Mouse (Mus musculus) limb, embryonic 14.5 days (tissue): ENCODE measurements around the gene Lrg1. TPM values are rescaled to one million over a fixed set of nuclear protein-coding genes. Genes with fewer than 3 reads are reported as not detected.
A peak's percentile ranks its signal among the peaks of the same experiment; 100 is the strongest.

Source experiments
- ATAC-seq: fragments of 200-750 bp; cut with Nextera tagmentation; 2 replicates; pipeline ENCODE4 v1.8.0; 2017; ENCODE audit warnings: low read depth, moderate number of reproducible peaks, moderate TSS enrichment; ENCODE audit not compliant: low FRiP score
- DNase-seq: peaks from one replicate; pipeline ENCODE4 v3.0.0-alpha.2; 2015; ENCODE audit warnings: low spot score
- H3K27ac ChIP-seq: fragments of 300-500 bp; sonication (generic); replicated peaks from 2 replicates; pipeline ENCODE4 v1.5.1; 2014; ENCODE audit warnings: low read depth, mild to moderate bottlenecking, low read length, moderate library complexity, mixed read lengths
- H3K27me3 ChIP-seq: fragments of 300-500 bp; sonication (generic); 2 replicates; pipeline ENCODE4 v1.6.1; 2014; ENCODE audit warnings: low read length, mixed read lengths; ENCODE audit not compliant: control insufficient read depth, insufficient read depth
- H3K36me3 ChIP-seq: fragments of 300-500 bp; sonication (generic); 2 replicates; pipeline ENCODE4 v1.6.1; 2014; ENCODE audit warnings: mild to moderate bottlenecking, low read length, moderate library complexity, mixed read lengths; ENCODE audit not compliant: control insufficient read depth, insufficient read depth
- H3K4me1 ChIP-seq: fragments of 300-500 bp; sonication (generic); 2 replicates; pipeline ENCODE4 v1.6.1; 2014; ENCODE audit warnings: antibody characterized with exemption, low read length, mixed read lengths; ENCODE audit not compliant: control insufficient read depth, insufficient read depth
- H3K4me2 ChIP-seq: fragments of 300-500 bp; sonication (generic); replicated peaks from 2 replicates; pipeline ENCODE4 v1.6.1; 2014; ENCODE audit warnings: low read depth, mild to moderate bottlenecking, low read length, moderate library complexity; ENCODE audit not compliant: severe bottlenecking
- H3K4me3 ChIP-seq: fragments of 300-500 bp; sonication (generic); replicated peaks from 2 replicates; pipeline ENCODE4 v1.5.1; 2014; ENCODE audit warnings: low read length
- H3K9ac ChIP-seq: fragments of 300-500 bp; sonication (generic); 2 replicates; pipeline ENCODE4 v1.6.1; 2014; ENCODE audit warnings: mild to moderate bottlenecking, low read depth, low read length, moderate library complexity; ENCODE audit not compliant: severe bottlenecking
- H3K9me3 ChIP-seq: fragments of 300-500 bp; sonication (generic); 2 replicates; pipeline ENCODE4 v1.6.1; 2016; ENCODE audit warnings: low read length; ENCODE audit not compliant: control insufficient read depth
- POLR2A ChIP-seq: fragments of 200-500 bp; IDR thresholded peaks from 2 replicates; pipeline ENCODE4 v1.8.0; 2012; ENCODE audit warnings: inconsistent platforms, mild to moderate bottlenecking, moderate library complexity, borderline replicate concordance; ENCODE audit not compliant: insufficient read depth, insufficient read length; ENCODE audit errors: extremely low read depth
- whole genome bisulfite sequencing: fragments of 180-500 bp; shearing (Covaris S2); extraction: QIAGEN DNeasy Blood & Tissue Kit; methylation state at CpG from one replicate; pipeline ENCODE4 v1.1.7; 2014; 5-methylcytosine and 5-hydroxymethylcytosine counted together
- polyA plus RNA-seq, 2 experiments: library from polyadenylated mRNA; depleted of rRNA in 1 of 2; stranded (reverse) in 1 of 2; unstranded in 1 of 2; fragments of >200 nt; fragmentation: Nextera tagmentation in 1 of 2; extraction: Ambion mirVana in 1 of 2; gene quantifications; 2 replicates each; pipeline versions ENCODE4 v1.2.1 to v1.2.3; 2012 to 2014

Gene Lrg1
- polyA plus RNA-seq, 2 experiments = 0.29 to 0.43 TPM

DNA sequence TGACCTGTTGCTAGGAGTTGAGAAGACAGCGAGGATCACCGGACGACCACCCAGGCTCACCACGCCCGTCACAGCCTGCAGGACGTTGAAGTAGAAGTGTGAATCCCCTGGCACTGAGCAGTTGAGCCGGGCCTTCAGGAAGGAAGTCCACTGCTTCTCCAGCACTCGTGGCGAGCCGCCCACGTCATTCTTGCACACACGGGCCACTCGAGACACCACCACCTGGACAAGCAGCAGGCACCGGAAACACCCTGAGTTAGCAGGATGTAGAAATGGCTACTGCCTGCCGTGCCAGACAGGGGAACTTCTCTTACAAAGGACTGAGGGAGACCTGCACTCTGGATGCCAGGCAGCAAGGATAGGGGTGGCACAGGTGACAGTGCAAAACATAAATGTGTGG lies 6.4 kb upstream of the Lrg1 start:
- Histone ChIP-seq H3K9ac (no peak overlapping the region), H3K4me1 (no peaks in the 10 kb centered on the region; the same call in 1 of the 2 replicates), H3K4me2 (no peak overlapping the region), H3K9me3 (no peaks in the 10 kb centered on the region; the same call in 1 of the 2 replicates), H3K27me3 (peaks cover 21% of the 10 kb centered on the region), H3K36me3 (no peaks in the 10 kb centered on the region), H3K4me3 (no peak overlapping the region), H3K27ac (no peak overlapping the region)
- 71% methylated on average over 15 of the region's 15 CpGs for WGBS
- no peak for TF ChIP-seq POLR2A
- no peak for DNase-seq
- ATAC-seq = no peak

DNA sequence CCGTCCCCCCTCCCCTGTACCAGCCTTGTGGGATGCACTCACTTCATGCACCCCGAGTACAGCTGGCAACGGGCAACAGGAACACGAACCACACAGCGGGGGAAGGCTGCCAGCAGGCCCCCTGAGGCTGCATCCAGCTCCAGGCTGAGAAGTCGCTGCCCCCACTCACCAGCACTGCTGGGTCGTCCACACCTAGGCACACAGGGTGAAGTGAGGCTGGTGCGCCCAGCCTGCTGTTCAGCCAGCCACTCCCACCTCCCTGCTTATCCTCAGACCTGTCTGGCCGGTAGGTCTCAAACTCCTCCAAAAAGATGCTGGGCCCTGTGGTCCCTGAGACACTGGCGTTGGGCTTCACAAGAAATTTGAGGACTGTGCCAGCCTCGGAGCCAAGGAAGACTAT lies 4.4 kb upstream of the Lrg1 start:
- Histone ChIP-seq H3K4me2 (no peak overlapping the region), H3K27ac (no peak overlapping the region), H3K4me1 (no peaks in the 10 kb centered on the region; the same call in 1 of the 2 replicates), H3K4me3 (no peak overlapping the region), H3K9ac (no peak overlapping the region), H3K36me3 (no peaks in the 10 kb centered on the region), H3K9me3 (peaks cover 11% of the 10 kb centered on the region), H3K27me3 (peaks cover 41% of the 10 kb centered on the region)
- TF ChIP-seq POLR2A = no peak
- DNase-seq = no peak
- WGBS = 65% methylated on average over 11 of the region's 11 CpGs
- no peak for ATAC-seq

DNA sequence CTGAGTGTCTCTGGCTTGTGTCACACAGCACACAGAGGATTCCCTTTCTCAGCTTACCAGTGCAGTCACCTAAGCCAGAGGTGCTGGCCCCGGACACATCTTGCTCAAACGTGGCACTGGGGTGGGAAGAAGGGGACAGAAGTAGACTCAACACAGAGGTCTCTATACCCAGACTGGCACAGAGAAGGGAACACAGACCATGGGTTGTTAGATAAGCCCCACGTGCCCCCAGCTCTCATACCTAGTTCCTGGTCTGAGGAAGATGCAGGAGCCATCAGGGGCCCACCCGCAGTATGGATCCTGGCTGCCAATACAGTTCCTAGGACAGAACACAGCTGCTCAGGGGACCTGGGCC lies 3.5 kb upstream of the Lrg1 start:
- no peak overlapping the region for H3K9ac ChIP-seq
- H3K4me3 ChIP-seq = no peak overlapping the region
- no peak overlapping the region for H3K27ac ChIP-seq
- no peaks in the 10 kb centered on the region; the same call in 1 of the 2 replicates for H3K4me1 ChIP-seq
- no peak for TF ChIP-seq POLR2A
- H3K9me3 ChIP-seq = peaks cover 11% of the 10 kb centered on the region
- H3K4me2 ChIP-seq = no peak overlapping the region
- H3K27me3 ChIP-seq = peaks cover 50% of the 10 kb centered on the region
- DNase-seq = no peak
- WGBS = 92% methylated on average over 4 of the region's 4 CpGs
- no peaks in the 10 kb centered on the region for H3K36me3 ChIP-seq
- no peak for ATAC-seq

DNA sequence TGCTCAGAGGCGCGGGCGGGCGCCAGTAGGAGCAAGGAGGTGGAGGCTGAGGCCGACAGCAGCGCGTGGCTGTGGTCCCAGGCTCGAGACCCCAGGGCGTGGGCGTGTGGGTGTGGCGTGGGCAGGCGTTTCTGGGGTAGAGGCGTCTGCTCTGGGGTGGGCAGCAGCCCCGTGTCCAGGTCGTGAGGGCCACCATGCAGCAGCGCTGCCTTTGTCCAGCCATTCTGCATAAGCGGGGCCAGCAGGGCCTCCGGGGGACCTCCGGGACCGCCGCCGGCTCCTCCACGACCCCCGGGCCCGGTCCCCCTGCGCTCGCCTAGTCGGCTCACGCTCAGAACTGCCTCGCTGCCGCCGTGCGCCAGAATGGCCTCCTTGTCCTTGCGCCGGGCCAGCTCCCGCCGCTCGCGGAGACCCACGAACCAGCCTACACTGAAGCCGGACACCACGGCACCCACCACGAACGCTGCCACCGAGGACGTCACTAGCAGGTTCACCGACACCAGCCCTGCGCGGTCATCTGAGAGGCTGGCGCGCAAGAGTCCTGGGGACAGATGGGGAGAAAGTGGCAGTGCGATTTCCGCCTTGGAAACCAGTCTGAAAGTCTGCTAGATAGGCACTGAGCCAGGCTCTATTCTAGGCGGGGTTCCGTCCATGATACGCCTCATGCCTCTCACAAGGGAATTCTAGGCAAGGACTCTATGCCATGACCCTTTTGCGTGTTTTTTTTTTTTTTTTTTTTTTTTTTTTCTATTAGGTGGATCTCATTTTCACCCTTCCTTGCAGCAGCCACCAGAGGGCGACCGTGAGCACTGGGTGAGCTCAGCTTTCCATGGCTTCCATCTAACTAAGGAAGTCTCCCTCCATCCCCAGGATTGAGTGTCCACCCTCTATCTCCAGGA lies 2.8 kb upstream of the Lrg1 start:
- no peaks in the 10 kb centered on the region; the same call in 1 of the 2 replicates for H3K4me1 ChIP-seq
- peak overlapping the region; percentile 55 for H3K9ac ChIP-seq
- peaks cover 11% of the 10 kb centered on the region for H3K9me3 ChIP-seq
- H3K27me3 ChIP-seq = peaks cover 56% of the 10 kb centered on the region
- H3K27ac ChIP-seq = no peak overlapping the region
- ATAC-seq = 0 out of 2 replicates have a peak, but pooled peaks have one; percentile 14
- peak overlapping the region; percentile 68 for H3K4me2 ChIP-seq
- no peak for DNase-seq
- H3K36me3 ChIP-seq = no peaks in the 10 kb centered on the region
- WGBS = 8% methylated on average over 51 of the region's 59 CpGs
- no peak for TF ChIP-seq POLR2A
- H3K4me3 ChIP-seq = peak overlapping the region; percentile 38

DNA sequence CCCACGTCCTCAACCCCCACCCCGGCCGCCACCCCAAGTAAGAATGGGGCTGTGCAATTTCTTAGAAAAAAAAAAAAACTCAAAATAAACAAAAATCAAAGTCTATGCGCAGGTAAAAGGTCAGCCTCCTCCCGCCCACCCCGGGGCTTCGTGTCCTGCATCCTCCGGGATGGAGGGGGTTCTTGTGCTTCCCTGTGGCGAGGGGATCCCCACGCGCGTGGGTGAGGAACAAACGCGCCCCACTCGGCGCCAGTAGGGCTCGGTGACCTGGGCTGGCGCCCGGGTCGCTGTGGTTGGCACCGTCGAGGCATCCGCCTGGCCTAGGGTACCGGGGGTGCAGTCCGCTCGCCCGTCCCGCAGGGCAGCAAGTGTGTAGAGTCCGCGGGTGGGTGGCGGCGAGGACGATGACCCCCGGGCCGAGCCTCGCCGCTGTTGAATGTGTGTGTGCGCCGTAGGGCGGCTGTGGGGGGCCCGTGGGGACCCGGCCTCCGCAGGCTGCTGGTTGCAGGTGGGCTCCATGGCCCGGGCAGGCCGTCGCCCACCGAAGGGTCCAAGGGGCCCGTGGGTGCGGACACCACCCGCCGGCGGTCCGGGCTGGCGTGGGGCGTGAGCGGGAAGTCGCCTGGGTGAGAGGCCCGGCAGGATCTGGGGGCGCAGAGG lies 2.0 kb upstream of the Lrg1 start:
- 42% methylated on average over 49 of the region's 59 CpGs for WGBS
- peak overlapping the region; percentile 55 for H3K9ac ChIP-seq

More for the DNA sequence above, 2.0 kb upstream of the Lrg1 start:
- H3K4me3 ChIP-seq = peak overlapping the region; percentile 38
- peaks cover 62% of the 10 kb centered on the region for H3K27me3 ChIP-seq
- H3K27ac ChIP-seq = no peak overlapping the region
- H3K9me3 ChIP-seq = peaks cover 11% of the 10 kb centered on the region
- H3K36me3 ChIP-seq = no peaks in the 10 kb centered on the region
- H3K4me2 ChIP-seq = peak overlapping the region; percentile 68
- no peak for TF ChIP-seq POLR2A
- DNase-seq (no peak), ATAC-seq (no peak)
- no peaks in the 10 kb centered on the region; the same call in 1 of the 2 replicates for H3K4me1 ChIP-seq
